Mouse (Mus musculus) liver, embryonic 15.5 days (tissue): ENCODE data around the gene Agrn. TPM values are rescaled to one million over a fixed set of nuclear protein-coding genes. Genes with fewer than 3 reads are reported as not detected.

Source experiments
- microRNA-seq: library from miRNA; unstranded; fragments of <30 nt; microRNA quantifications from one replicate; pipeline ENCODE4, GENCODE M21; 2016
- polyA plus RNA-seq: library from polyadenylated mRNA; unstranded; fragments of >200 nt; fragmentation: Nextera tagmentation; extraction: Ambion mirVana; gene quantifications from 2 replicates; pipeline ENCODE4 v1.2.1, GENCODE M21; 2015

The Agrn gene
- polyA plus RNA-seq, 1 experiment from 2014 or later = 6.7 TPM

Small RNA genes within 50 kb of the gene (microRNA-seq; reads per million reads assigned to microRNA genes)
- 1.3 reads per million for gene Mir7658

Other genes with a start within 250 kb of the Agrn start
- 76.3 and 81.9 TPM in 2 replicates for gene C1qtnf12, start 235.2 kb downstream of the Agrn start, polyA plus RNA-seq
- 4.4 and 4.6 TPM in 2 replicates for gene B3galt6, start 204.8 kb downstream of the Agrn start, polyA plus RNA-seq
- 77.0 and 81.4 TPM in 2 replicates for gene Sdf4, start 204.6 kb downstream of the Agrn start, polyA plus RNA-seq
- gene Tnfrsf4, start 183.6 kb downstream of the Agrn start, polyA plus RNA-seq = 0.23 and 0.51 TPM in 2 replicates
- 0.66 and 0.73 TPM in 2 replicates for gene Tnfrsf18, start 171.3 kb downstream of the Agrn start, polyA plus RNA-seq
- 0.22 and 0.58 TPM in 2 replicates for gene Ttll10, start 138.1 kb downstream of the Agrn start, polyA plus RNA-seq
- 10.5 and 12.3 TPM in 2 replicates for gene 9430015G10Rik, start 87.5 kb downstream of the Agrn start, polyA plus RNA-seq
- 0.08 and 0.18 TPM in 2 replicates for gene Rnf223, start 67.0 kb downstream of the Agrn start, polyA plus RNA-seq
- gene Isg15, start 3.3 kb upstream of the Agrn start, polyA plus RNA-seq = 9.8 and 13.4 TPM in 2 replicates
- gene AW011738, start 5.8 kb upstream of the Agrn start, polyA plus RNA-seq = 1.1 and 1.3 TPM in 2 replicates
- 0.20 and 0.32 TPM in 2 replicates for gene Perm1, start 18.4 kb upstream of the Agrn start, polyA plus RNA-seq
- gene Plekhn1, start 37.4 kb upstream of the Agrn start, polyA plus RNA-seq = 4.0 and 4.8 TPM in 2 replicates
- 44.5 and 47.2 TPM in 2 replicates for gene Noc2l, start 38.5 kb upstream of the Agrn start, polyA plus RNA-seq
- gene Samd11, start 58.2 kb upstream of the Agrn start, polyA plus RNA-seq = 37.0 and 42.2 TPM in 2 replicates
- not detected in 2 replicates for gene Vmn2r-ps159, start 133.6 kb upstream of the Agrn start, polyA plus RNA-seq